Mouse (Mus musculus): ENCODE results near the gene Gm2663. TPM values are rescaled to one million over a fixed set of nuclear protein-coding genes. Genes with fewer than 3 reads are reported as not detected.
"Not testable (repeated sequence)": the region's sequence is repeated elsewhere in the genome, so short reads cannot be mapped to it uniquely, and the experiment has no call there.

Gm2663 gene
- polyA plus RNA-seq (2015; fragmentation: Nextera tagmentation; extraction: Ambion mirVana), result not detected in 2 replicates

DNA sequence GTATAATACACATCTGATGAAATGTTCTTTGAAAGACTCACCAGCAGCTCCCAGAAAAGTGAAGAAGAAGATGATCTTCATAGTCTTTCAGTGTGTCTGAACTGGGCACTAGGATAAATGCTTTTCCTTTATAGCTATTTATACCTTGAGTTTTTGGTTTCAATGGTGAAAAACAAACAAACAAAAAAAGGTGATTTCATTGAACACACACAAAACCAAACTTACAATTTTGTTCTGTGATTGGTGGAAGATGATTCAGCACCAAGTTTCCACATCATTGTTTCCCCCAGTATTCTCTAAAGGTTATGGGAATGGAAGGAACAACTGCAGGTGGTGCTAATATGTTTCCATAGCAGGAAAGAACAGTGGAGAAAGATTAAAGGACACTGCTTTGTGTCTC lies at the start of gene Gm2663:
Gene Gm2663, minus strand, starts transcription at position 101 of the 400 bp plus-strand sequence.
- not testable (repeated sequence) for H3K4me2 ChIP-seq (replicated peaks); H3K4me3 ChIP-seq; H3K36me3 ChIP-seq; H3K9ac ChIP-seq (replicated peaks); ATAC-seq (replicated peaks); H3K27me3 ChIP-seq; H3K9me3 ChIP-seq; H3K27ac ChIP-seq (replicated peaks); H3K4me1 ChIP-seq

DNA sequence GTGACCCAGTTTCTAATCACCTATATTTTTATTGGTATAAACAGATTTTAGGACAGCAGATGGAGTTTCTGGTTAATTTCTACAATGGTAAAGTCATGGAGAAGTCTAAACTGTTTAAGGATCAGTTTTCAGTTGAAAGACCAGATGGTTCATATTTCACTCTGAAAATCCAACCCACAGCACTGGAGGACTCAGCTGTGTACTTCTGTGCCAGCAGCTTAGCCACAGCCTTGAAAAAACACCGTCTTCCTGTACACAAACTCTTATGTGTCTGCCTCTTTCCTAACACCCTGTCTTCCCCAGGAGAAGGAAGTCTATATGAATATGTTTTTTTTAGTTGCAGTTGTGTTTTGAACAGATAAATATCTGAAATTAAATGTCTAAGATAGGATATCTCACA lies 49.3 kb upstream of the Gm2663 start:
- H3K27ac ChIP-seq (replicated peaks), result no peak overlapping the region
- no peaks in the 10 kb centered on the region for H3K4me1 ChIP-seq
- no peak overlapping the region for H3K9ac ChIP-seq (replicated peaks)
- ATAC-seq (replicated peaks), result no peak
- no peaks in the 10 kb centered on the region for H3K36me3 ChIP-seq
- 84% methylated on average over 1 of the region's 1 CpGs for WGBS
- H3K9me3 ChIP-seq, result no peaks in the 10 kb centered on the region
- H3K27me3 ChIP-seq, result no peaks in the 10 kb centered on the region
- H3K4me3 ChIP-seq, result no peak overlapping the region
- H3K4me2 ChIP-seq (replicated peaks), result no peak overlapping the region

DNA sequence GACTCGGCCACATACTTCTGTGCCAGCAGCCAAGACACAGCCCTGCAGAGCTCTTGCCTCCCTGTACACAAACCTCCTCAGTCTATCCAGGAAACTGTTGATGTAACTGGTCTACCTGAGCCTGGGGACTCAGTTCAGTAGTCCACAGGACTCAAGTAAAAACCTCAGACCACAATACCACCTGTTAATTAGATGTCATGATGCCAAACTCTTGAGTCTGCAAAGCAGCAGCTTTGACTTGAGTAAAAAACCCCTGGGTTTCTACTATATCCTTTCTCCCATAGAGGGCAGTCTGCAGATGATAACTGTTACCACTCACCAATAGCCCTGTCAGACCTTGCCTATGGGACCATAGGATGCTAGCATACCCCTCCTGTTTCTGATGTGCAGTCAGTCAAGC lies 48.7 kb upstream of the Gm2663 start:
- no peak for ATAC-seq (replicated peaks)
- no peak overlapping the region for H3K4me3 ChIP-seq
- H3K27me3 ChIP-seq, result no peaks in the 10 kb centered on the region
- H3K4me1 ChIP-seq, result no peaks in the 10 kb centered on the region
- H3K9ac ChIP-seq (replicated peaks), result no peak overlapping the region
- no peak overlapping the region for H3K4me2 ChIP-seq (replicated peaks)
- WGBS, result 85% methylated on average over 1 of the region's 1 CpGs
- no peak overlapping the region for H3K27ac ChIP-seq (replicated peaks)
- H3K9me3 ChIP-seq, result no peaks in the 10 kb centered on the region
- H3K36me3 ChIP-seq, result no peaks in the 10 kb centered on the region

DNA sequence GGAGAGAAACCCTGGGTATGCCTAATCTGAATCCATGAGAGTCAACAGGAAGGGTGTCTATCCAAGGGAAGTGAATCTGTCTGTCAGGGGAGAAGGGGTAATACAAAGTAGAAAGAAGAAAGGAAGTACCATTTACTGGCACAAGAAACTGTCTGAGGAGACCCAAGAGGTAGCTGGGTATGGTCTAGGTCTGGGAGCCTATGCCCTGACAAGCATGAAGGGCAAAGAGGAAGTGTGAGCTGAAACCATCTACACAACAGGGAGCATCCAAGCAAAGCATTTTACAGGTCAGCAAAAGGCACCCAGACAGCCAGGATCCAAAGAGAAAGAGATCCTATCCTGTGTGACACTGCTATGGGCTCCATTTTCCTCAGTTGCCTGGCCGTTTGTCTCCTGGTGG lies 47.9 kb upstream of the Gm2663 start:
- 85% methylated on average over 1 of the region's 1 CpGs for WGBS
- no peak overlapping the region for H3K4me3 ChIP-seq
- no peak overlapping the region for H3K27ac ChIP-seq (replicated peaks)
- no peaks in the 10 kb centered on the region for H3K9me3 ChIP-seq
- H3K4me2 ChIP-seq (replicated peaks), result no peak overlapping the region
- H3K4me1 ChIP-seq, result no peaks in the 10 kb centered on the region
- H3K36me3 ChIP-seq, result no peaks in the 10 kb centered on the region
- H3K9ac ChIP-seq (replicated peaks), result no peak overlapping the region
- no peaks in the 10 kb centered on the region for H3K27me3 ChIP-seq
- ATAC-seq (replicated peaks), result no peak

DNA sequence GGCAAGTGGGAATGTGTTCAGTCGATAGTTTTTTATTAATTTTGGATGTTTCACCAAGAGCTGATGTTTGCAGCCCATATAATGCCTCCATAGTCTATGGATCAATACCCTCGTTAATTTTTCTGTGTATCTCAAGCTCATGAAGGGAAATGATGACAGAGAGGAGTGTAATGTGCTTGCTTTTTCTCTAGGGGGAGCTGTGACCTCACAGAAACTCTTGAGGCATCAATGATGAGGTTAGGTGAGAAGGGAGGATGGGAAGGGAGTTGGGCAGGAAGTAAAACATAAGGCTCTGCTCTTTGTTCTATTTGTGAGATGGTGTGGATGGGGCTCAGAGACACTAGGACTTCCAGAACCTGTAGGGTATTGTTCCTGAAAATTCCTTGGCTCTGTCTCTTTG lies 47.3 kb upstream of the Gm2663 start:
- no peaks in the 10 kb centered on the region for H3K4me1 ChIP-seq
- no peaks in the 10 kb centered on the region for H3K27me3 ChIP-seq
- no peak overlapping the region for H3K9ac ChIP-seq (replicated peaks)
- no peaks in the 10 kb centered on the region for H3K36me3 ChIP-seq
- H3K4me3 ChIP-seq, result no peak overlapping the region
- no peak overlapping the region for H3K4me2 ChIP-seq (replicated peaks)
- H3K9me3 ChIP-seq, result no peaks in the 10 kb centered on the region
- H3K27ac ChIP-seq (replicated peaks), result no peak overlapping the region
- 69% methylated on average over 2 of the region's 2 CpGs for WGBS
- ATAC-seq (replicated peaks), result no peak

DNA sequence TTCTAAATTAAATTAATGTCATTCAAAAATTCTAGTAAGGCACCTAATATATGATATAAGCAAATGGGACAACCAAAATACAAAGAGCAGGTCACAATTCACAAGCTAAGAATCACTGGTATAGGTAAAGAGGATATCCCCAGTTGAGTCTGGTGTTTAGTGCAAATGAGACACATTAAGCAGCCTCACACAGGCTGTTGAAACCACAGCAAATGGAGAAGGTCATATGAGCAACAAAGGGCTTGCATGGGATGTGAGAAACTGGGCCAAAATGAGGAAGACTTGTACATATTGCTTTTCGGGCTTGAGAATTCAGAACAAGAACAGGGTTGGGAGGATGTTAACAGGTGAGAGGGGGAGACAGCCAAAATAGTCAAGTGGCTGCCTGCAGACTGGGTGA lies 45.5 kb upstream of the Gm2663 start:
- ATAC-seq (replicated peaks), result no peak
- no peak overlapping the region for H3K9ac ChIP-seq (replicated peaks)
- H3K9me3 ChIP-seq, result no peaks in the 10 kb centered on the region
- WGBS, result 94% methylated on average over 1 of the region's 1 CpGs
- H3K36me3 ChIP-seq, result no peaks in the 10 kb centered on the region
- no peak overlapping the region for H3K4me3 ChIP-seq
- H3K4me2 ChIP-seq (replicated peaks), result no peak overlapping the region
- no peaks in the 10 kb centered on the region for H3K27me3 ChIP-seq
- no peak overlapping the region for H3K27ac ChIP-seq (replicated peaks)
- no peaks in the 10 kb centered on the region for H3K4me1 ChIP-seq

DNA sequence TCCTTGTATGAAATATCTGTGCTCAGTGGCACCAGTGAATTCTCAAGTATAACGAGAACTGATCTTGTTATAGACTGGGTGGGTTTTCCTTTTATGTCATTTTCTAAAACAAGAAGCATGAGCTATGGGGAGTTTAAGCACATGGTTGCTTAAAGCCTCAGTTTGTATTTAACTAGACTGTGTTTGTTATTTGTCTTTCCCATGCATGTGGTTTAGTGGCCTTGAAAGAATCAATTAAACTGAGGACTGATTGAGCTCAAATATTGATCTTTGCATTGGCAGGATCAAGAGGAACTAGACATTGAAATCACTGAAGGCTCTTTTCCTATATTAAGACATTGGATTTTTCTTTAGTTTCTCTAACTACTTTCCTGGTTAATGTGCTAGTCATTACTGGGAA lies 45.0 kb upstream of the Gm2663 start:
- H3K27ac ChIP-seq (replicated peaks), result no peak overlapping the region
- no peak overlapping the region for H3K4me2 ChIP-seq (replicated peaks)
- no peaks in the 10 kb centered on the region for H3K27me3 ChIP-seq
- no peak overlapping the region for H3K9ac ChIP-seq (replicated peaks)
- no peak for ATAC-seq (replicated peaks)
- H3K9me3 ChIP-seq, result no peaks in the 10 kb centered on the region
- no peaks in the 10 kb centered on the region for H3K4me1 ChIP-seq
- H3K36me3 ChIP-seq, result no peaks in the 10 kb centered on the region
- H3K4me3 ChIP-seq, result no peak overlapping the region
- WGBS, result 77% methylated on average over 1 of the region's 1 CpGs

DNA sequence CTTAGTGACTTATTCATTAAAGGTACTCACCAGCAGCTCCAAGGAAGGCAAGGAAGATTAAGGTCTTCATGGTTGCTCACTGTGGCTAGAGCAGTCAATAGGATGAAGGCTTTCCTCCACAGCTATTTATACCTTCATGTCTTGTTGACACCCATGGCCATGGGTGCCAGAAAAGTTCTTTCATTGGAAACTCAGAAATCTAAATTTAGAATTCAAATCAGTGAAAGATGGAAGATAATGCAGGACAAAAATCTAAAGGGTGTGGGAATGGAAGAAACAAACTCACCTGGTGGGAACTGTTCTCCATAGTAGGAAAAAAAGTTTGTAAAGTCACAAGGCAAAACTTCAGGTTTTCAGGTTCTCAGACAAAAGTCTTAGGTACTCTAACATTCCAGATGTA lies 36.1 kb upstream of the Gm2663 start, which contains the start of gene 2210010C04Rik:
Gene 2210010C04Rik, minus strand, starts transcription at position 101 of the 400 bp plus-strand sequence.
- Histone ChIP-seq H3K4me3 (no peak within 1 kb of the TSS), H3K4me2 (replicated peaks) (no peak within 1 kb of the TSS), H3K36me3 (no peaks in the 10 kb centered on the region), H3K27me3 (no peaks in the 10 kb centered on the region), H3K9me3 (no peaks in the 10 kb centered on the region), H3K4me1 (no peaks in the 10 kb centered on the region), H3K9ac (replicated peaks) (no peak within 1 kb of the TSS), H3K27ac (replicated peaks) (no peak within 1 kb of the TSS)
- ATAC-seq (replicated peaks), result no peak

DNA sequence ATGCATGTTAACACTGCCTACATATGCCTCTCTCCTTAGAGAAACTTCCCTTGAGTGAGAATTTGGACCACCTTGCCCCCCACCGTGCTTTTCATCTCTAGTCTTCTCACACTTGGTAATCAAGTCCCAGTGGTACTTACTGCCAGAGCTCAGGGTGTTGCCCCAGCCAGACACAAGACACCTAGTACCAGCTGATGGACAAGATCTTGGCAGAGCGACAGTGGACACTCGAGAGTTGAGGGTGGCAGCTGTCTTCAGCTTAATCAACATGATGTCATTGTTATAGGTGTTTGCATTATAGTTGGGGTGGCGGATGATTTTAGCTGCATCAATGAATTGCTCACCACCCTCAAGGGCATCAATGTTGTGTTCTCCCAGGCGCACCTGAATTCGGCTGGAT lies 33.5 kb upstream of the Gm2663 start:
- Histone ChIP-seq H3K9ac (replicated peaks) (no peak overlapping the region), H3K9me3 (no peaks in the 10 kb centered on the region), H3K36me3 (no peaks in the 10 kb centered on the region), H3K27me3 (no peaks in the 10 kb centered on the region), H3K4me2 (replicated peaks) (no peak overlapping the region), H3K27ac (replicated peaks) (no peak overlapping the region), H3K4me1 (no peaks in the 10 kb centered on the region), H3K4me3 (no peak overlapping the region)
- no peak for ATAC-seq (replicated peaks)
- WGBS, result 82% methylated on average over 6 of the region's 6 CpGs

DNA sequence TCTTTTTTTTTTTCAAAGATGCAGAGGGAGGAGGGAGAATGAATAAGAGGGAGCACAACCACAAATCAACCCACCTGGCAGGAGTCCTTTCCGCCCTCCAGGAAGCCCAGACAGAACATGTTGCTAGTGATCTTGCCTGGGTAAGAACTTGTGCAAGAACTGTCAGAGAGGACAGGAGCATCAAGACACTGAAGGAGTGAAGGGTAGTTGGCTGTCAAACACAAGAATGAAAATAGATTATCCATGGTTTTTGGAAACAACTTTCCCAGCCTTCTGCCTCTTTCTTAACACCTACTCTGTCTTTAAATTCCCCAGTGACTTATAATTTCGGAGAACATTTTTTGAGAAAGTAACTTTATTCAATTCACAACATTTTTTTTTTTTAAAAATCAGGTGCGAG lies 33.0 kb upstream of the Gm2663 start:
- Histone ChIP-seq H3K9me3 (no peaks in the 10 kb centered on the region), H3K4me3 (no peak overlapping the region), H3K9ac (replicated peaks) (no peak overlapping the region), H3K4me2 (replicated peaks) (no peak overlapping the region), H3K4me1 (no peaks in the 10 kb centered on the region), H3K27me3 (no peaks in the 10 kb centered on the region), H3K27ac (replicated peaks) (no peak overlapping the region), H3K36me3 (no peaks in the 10 kb centered on the region)
- ATAC-seq (replicated peaks), result no peak
- 85% methylated on average over 3 of the region's 3 CpGs for WGBS

DNA sequence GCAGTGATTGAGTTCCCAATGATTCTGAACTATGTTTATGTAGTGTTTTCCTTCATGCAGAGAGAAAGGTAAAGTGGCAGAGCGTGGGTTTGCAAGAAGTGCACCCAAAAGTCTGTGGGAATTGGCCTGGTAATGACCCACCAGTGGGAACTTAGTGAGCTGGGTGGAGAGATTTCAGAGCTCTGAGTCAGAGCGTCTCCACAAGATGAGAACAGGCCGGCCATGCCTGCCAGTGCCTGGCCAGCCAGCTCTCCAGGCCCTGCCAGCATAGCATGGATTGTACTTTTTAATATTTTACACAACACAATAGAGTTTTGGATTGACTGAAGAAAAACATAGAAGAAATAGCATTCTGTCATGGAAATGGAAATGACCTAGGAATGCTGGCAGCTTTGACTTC lies 31.5 kb upstream of the Gm2663 start:
- no peaks in the 10 kb centered on the region for H3K4me1 ChIP-seq
- WGBS, result 93% methylated on average over 3 of the region's 3 CpGs
- no peaks in the 10 kb centered on the region for H3K27me3 ChIP-seq
- no peak overlapping the region for H3K4me3 ChIP-seq
- no peaks in the 10 kb centered on the region for H3K9me3 ChIP-seq
- H3K36me3 ChIP-seq, result no peaks in the 10 kb centered on the region
- H3K4me2 ChIP-seq (replicated peaks), result no peak overlapping the region
- ATAC-seq (replicated peaks), result no peak
- H3K9ac ChIP-seq (replicated peaks), result no peak overlapping the region
- no peak overlapping the region for H3K27ac ChIP-seq (replicated peaks)

DNA sequence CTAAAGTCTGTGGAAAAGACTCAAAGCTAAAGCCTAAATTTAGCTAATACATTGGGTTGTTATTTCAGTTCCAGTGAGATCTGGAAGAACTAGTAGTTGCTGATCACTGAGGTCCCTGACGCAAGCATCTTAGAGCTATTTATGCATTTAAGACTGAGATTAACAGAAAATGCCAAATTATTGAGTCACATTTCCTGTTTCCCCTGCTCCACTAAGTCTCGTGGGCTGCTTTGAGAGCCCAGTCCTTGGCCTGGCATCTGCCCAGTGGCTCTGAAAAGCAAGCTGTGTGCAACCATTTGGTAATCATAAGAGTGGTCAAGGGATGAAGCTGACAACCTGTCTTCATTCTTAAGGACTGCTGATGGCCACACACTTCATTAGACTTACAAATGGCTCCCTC lies 27.8 kb upstream of the Gm2663 start:
- Histone ChIP-seq H3K27me3 (no peaks in the 10 kb centered on the region), H3K9me3 (no peaks in the 10 kb centered on the region), H3K4me2 (replicated peaks) (no peak overlapping the region), H3K9ac (replicated peaks) (no peak overlapping the region), H3K36me3 (no peaks in the 10 kb centered on the region), H3K27ac (replicated peaks) (no peak overlapping the region), H3K4me1 (no peaks in the 10 kb centered on the region), H3K4me3 (no peak overlapping the region)
- 45% methylated on average over 2 of the region's 2 CpGs for WGBS
- no peak for ATAC-seq (replicated peaks)

DNA sequence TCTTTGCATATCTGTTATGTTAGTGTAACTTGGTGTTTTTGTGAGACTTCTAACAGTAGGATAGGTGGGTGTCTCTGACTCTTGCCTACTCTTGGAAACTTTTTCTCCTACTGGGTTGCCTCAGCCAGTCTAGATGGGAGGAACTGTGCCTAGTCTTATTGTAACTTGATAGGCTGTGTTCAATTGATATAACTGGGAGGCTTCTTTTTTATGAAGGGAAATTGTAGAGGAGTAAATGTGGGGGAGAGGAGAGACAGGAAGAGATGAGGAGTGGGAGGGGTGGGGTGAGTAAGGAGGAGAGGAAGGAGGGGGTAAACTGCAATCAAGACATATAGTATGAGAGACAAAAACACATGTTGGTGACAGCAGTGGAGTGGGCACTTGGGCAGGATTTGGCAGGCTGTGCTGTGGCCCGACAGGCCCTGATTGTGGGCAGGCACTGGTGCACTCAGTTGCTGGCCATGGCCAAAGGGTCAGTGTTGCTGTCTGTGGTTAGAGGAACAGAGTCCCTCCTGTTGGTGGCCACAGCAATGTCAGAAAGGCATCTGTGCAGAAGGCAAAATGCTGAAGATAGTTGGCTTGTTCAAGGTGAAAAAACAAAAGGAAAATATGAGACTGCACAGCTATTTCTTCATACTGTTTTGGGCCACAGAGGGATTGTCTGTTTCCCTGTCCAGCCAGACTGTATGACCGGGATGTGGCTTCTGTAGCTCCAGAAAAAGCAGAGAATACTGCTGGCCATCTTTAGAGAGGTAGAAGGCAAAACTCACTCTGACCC lies 26.8 kb upstream of the Gm2663 start:
- ATAC-seq (replicated peaks), result no peak

More for the DNA sequence above, 26.8 kb upstream of the Gm2663 start:
- Histone ChIP-seq H3K27ac (replicated peaks) (no peak overlapping the region), H3K4me3 (no peak overlapping the region), H3K9me3 (no peaks in the 10 kb centered on the region), H3K27me3 (no peaks in the 10 kb centered on the region), H3K4me1 (no peaks in the 10 kb centered on the region), H3K4me2 (replicated peaks) (no peak overlapping the region), H3K9ac (replicated peaks) (no peak overlapping the region), H3K36me3 (no peaks in the 10 kb centered on the region)
- 77% methylated on average over 2 of the region's 2 CpGs for WGBS

All from forebrain, embryonic 15.5 days (tissue).